Mouse (Mus musculus): ENCODE measurements around the gene Eif3b.

Gene Eif3b

GRCm38 (mm10) chr5:140418489-140419441 is at the start of gene Eif3b:
Gene Eif3b (plus strand): TSS chr5:140419328.
- peak; percentile 95 for DNase-seq (ENCODE audit: low read depth, low spot score)

GRCm38 (mm10) chr5:140369466-140369865 is 49.7 kb upstream of the Eif3b start:
- DNase-seq (ENCODE audit: low read depth, low spot score) = no peak

- no peak for DNase-seq (ENCODE audit: low read depth, low spot score)
Measured at GRCm38 (mm10) chr5:140370446-140371254, 48.5 kb upstream of the Eif3b start.

GRCm38 (mm10) chr5:140371671-140372070 is 47.5 kb upstream of the Eif3b start:
- no peak for DNase-seq (ENCODE audit: low read depth, low spot score)

- DNase-seq (ENCODE audit: low read depth, low spot score) = no peak
Measured at GRCm38 (mm10) chr5:140373711-140374110, 45.4 kb upstream of the Eif3b start.

- DNase-seq (ENCODE audit: low read depth, low spot score) = peak; percentile 15
Measured at GRCm38 (mm10) chr5:140374226-140374625, 44.9 kb upstream of the Eif3b start.

- no peak for DNase-seq (ENCODE audit: low read depth, low spot score)
Measured at GRCm38 (mm10) chr5:140375249-140375829, 43.8 kb upstream of the Eif3b start.

- DNase-seq (ENCODE audit: low read depth, low spot score) = no peak
Measured at GRCm38 (mm10) chr5:140378121-140378853, 40.8 kb upstream of the Eif3b start.

GRCm38 (mm10) chr5:140379299-140379698 is 39.8 kb upstream of the Eif3b start:
- no peak for DNase-seq (ENCODE audit: low read depth, low spot score)

- DNase-seq (ENCODE audit: low read depth, low spot score) = no peak
Measured at GRCm38 (mm10) chr5:140381156-140381555, 38.0 kb upstream of the Eif3b start.

- DNase-seq (ENCODE audit: low read depth, low spot score) = no peak
Measured at GRCm38 (mm10) chr5:140382688-140383087, 36.4 kb upstream of the Eif3b start.

- peak; percentile 69 for DNase-seq (ENCODE audit: low read depth, low spot score)
Measured at GRCm38 (mm10) chr5:140383559-140383958, 35.6 kb upstream of the Eif3b start.

- no peak for DNase-seq (ENCODE audit: low read depth, low spot score)
Measured at GRCm38 (mm10) chr5:140384462-140384861, 34.7 kb upstream of the Eif3b start.

GRCm38 (mm10) chr5:140387236-140387635 is 31.9 kb upstream of the Eif3b start:
- DNase-seq (ENCODE audit: low read depth, low spot score) = no peak

GRCm38 (mm10) chr5:140387816-140388510 is 31.2 kb upstream of the Eif3b start:
- DNase-seq (ENCODE audit: low read depth, low spot score) = no peak

- peak; percentile 99 for DNase-seq (ENCODE audit: low read depth, low spot score)
Measured at GRCm38 (mm10) chr5:140388588-140389576, 30.2 kb upstream of the Eif3b start, which contains the start of gene Snx8. Gene Snx8 (minus strand): TSS chr5:140389262.

GRCm38 (mm10) chr5:140389647-140390046 is 29.5 kb upstream of the Eif3b start:
- DNase-seq (ENCODE audit: low read depth, low spot score) = no peak

GRCm38 (mm10) chr5:140391435-140391834 is 27.7 kb upstream of the Eif3b start:
- no peak for DNase-seq (ENCODE audit: low read depth, low spot score)

GRCm38 (mm10) chr5:140391981-140392380 is 27.1 kb upstream of the Eif3b start:
- no peak for DNase-seq (ENCODE audit: low read depth, low spot score)

Measured in mesoderm, embryonic 11.5 days (tissue).